8 mouse cellular contexts compared by ENCODE assay signal in the genomic region with DNA sequence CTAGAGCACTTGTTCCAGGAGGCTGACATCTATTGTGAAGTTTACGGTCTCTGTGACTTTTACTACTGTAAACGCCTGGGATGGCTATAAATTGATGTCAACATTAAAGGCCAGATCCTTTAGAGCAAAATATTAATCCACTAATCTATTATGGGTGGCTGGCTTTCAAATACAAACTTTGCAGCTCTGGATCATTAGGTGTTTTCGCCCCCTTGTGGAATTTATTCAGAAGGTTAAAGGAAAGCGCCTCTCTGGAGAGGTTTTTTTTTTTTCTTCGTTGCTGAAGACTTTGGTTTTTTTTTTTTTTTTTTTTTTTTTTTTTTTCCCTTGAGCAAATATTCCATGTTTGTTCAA. TPM values are rescaled to one million over a fixed set of nuclear protein-coding genes. Genes with fewer than 3 reads are reported as not detected.
DNase-seq lines count a peak whose midpoint lies in the region; ATAC-seq and TF ChIP-seq lines count a peak whose summit lies in the region.

No protein-coding gene starts in this region.

- peak; percentile 58 for TF ChIP-seq CTCF in left cerebral cortex, adult 2 months (IDR thresholded peaks at IDR 0.05)

- H3K9me3 ChIP-seq in heart, embryonic 15.5 days (replicated peaks): no peaks in the 10 kb centered on the region
- H3K9me3 ChIP-seq in limb, embryonic 15.5 days: no peaks in the 10 kb centered on the region
- no peaks in the 10 kb centered on the region for H3K9me3 ChIP-seq in neural tube, embryonic 12.5 days

- peak overlapping the region; percentile 56 for H3K27ac ChIP-seq in left cerebral cortex, adult 2 months
- H3K27ac ChIP-seq in heart, embryonic 15.5 days: peak overlapping the region; percentile 74
- H3K27ac ChIP-seq in limb, embryonic 15.5 days: peak overlapping the region; percentile 59; the same call in 1 of the 2 replicates
- H3K27ac ChIP-seq in neural tube, embryonic 12.5 days: no peak overlapping the region

- H3K36me3 ChIP-seq in heart, embryonic 15.5 days: no peaks in the 10 kb centered on the region
- no peaks in the 10 kb centered on the region for H3K36me3 ChIP-seq in limb, embryonic 15.5 days
- no peaks in the 10 kb centered on the region for H3K36me3 ChIP-seq in neural tube, embryonic 12.5 days

- peaks cover 28% of the 10 kb centered on the region for H3K4me1 ChIP-seq in heart, embryonic 15.5 days (replicated peaks)
- peaks cover 30% of the 10 kb centered on the region for H3K4me1 ChIP-seq in limb, embryonic 15.5 days
- H3K4me1 ChIP-seq in neural tube, embryonic 12.5 days: peaks cover 23% of the 10 kb centered on the region

- intact Hi-C loops in left cerebral cortex, adult 2 months (cut with DNase I): loop anchor here (5.0 to 10.0 kb wide), 5 partner anchors 653 to 1923 kb away; no protein-coding TSS in a partner anchor

- peak overlapping the region; percentile 21; the same call in 1 of the 2 replicates for H3K4me3 ChIP-seq in left cerebral cortex, adult 2 months
- peak overlapping the region; percentile 2; the same call in 1 of the 2 replicates for H3K4me3 ChIP-seq in heart, embryonic 15.5 days
- H3K4me3 ChIP-seq in limb, embryonic 15.5 days: peak overlapping the region; percentile 4; the same call in 1 of the 2 replicates
- no peak overlapping the region for H3K4me3 ChIP-seq in neural tube, embryonic 12.5 days

- H3K27me3 ChIP-seq in heart, embryonic 15.5 days: no peaks in the 10 kb centered on the region
- H3K27me3 ChIP-seq in limb, embryonic 15.5 days: no peaks in the 10 kb centered on the region
- no peaks in the 10 kb centered on the region for H3K27me3 ChIP-seq in neural tube, embryonic 12.5 days (replicated peaks)

- peak overlapping the region; percentile 49; the same call in 1 of the 2 replicates for H3K4me2 ChIP-seq in heart, embryonic 15.5 days
- H3K4me2 ChIP-seq in limb, embryonic 15.5 days: 0 out of 2 replicates have a peak overlapping the region, but pooled peaks have one; percentile 10
- peak overlapping the region; percentile 68 for H3K4me2 ChIP-seq in neural tube, embryonic 12.5 days (replicated peaks)

- H3K9ac ChIP-seq in heart, embryonic 15.5 days: no peak overlapping the region
- no peak overlapping the region for H3K9ac ChIP-seq in limb, embryonic 15.5 days
- no peak overlapping the region for H3K9ac ChIP-seq in neural tube, embryonic 12.5 days

- no peak for DNase-seq in left cerebral cortex, adult 2 months (ENCODE audit: extremely low spot score in 1 of 2, low spot score in 2 of 2)
- no peak for DNase-seq in left cerebral cortex, adult 11 months (ENCODE audit: low spot score)
- peak; percentile 83 for DNase-seq in adipocyte (ENCODE audit: low spot score)
- no peak for DNase-seq in spleen, postnatal 4 days (ENCODE audit: low spot score in 2 of 2)
- no peak for DNase-seq in thymus, postnatal 25 days

- no peak for ATAC-seq in heart, embryonic 15.5 days (replicated peaks; ENCODE audit: insufficient number of reproducible peaks, insufficient read depth, low FRiP score, low read depth)
- no peak for ATAC-seq in limb, embryonic 15.5 days (ENCODE audit: insufficient number of reproducible peaks, low FRiP score, low TSS enrichment, low read depth)
- ATAC-seq in neural tube, embryonic 12.5 days (ENCODE audit: low FRiP score, low read depth): no peak

- 8% methylated on average over 5 of the region's 5 CpGs for WGBS in heart, embryonic 15.5 days
- 5% methylated on average over 5 of the region's 5 CpGs for WGBS in limb, embryonic 15.5 days
- 7% methylated on average over 5 of the region's 5 CpGs for WGBS in neural tube, embryonic 12.5 days

RNA-seq across cellular contexts. Expression of a gene that starts 4.9 kb away (rescaled TPM):
- 10 to 100 TPM; 40.3 to 49.9 TPM for total RNA-seq in left cerebral cortex, adult 2 months (2021)
- polyA plus RNA-seq in heart, embryonic 15.5 days (2015; fragmentation: Nextera tagmentation; extraction: Ambion mirVana): 29.8 and 29.9 TPM in 2 replicates
- polyA plus RNA-seq in limb, embryonic 15.5 days (2015; fragmentation: Nextera tagmentation; extraction: Ambion mirVana): 37.5 and 38.2 TPM in 2 replicates
- polyA plus RNA-seq in neural tube, embryonic 12.5 days (2016; fragmentation: Nextera tagmentation; extraction: Ambion mirVana): 98.7 and 102 TPM in 2 replicates

Comparison
In these comparisons a context has a peak if more than half of its experiments do, and no peak if none do; other contexts are left out.
1. H3K4me2 ChIP-seq: peak in every context shown above with its lines; median percentile 68 in neural tube, embryonic 12.5 days; 49 in heart, embryonic 15.5 days; 10 in limb, embryonic 15.5 days.